Mouse (Mus musculus) small intestine, adult 10 weeks (tissue): ENCODE results near the gene Pus7. TPM values are rescaled to one million over a fixed set of nuclear protein-coding genes. Genes with fewer than 3 reads are reported as not detected.

Experiments
- polyA plus RNA-seq: library from polyadenylated mRNA; stranded (reverse); fragments of 350-450 nt; fragmentation: Illumina TruSeq; extraction: RNeasy Lipid Tissue Mini Kit (QIAGEN cat#74804); gene quantifications from one replicate; pipeline ENCODE4 v1.2.3, GENCODE M21; 2014; ENCODE audit warnings: low replicate concordance

Pus7 gene
- polyA plus RNA-seq, result 9.6 TPM

DNA sequence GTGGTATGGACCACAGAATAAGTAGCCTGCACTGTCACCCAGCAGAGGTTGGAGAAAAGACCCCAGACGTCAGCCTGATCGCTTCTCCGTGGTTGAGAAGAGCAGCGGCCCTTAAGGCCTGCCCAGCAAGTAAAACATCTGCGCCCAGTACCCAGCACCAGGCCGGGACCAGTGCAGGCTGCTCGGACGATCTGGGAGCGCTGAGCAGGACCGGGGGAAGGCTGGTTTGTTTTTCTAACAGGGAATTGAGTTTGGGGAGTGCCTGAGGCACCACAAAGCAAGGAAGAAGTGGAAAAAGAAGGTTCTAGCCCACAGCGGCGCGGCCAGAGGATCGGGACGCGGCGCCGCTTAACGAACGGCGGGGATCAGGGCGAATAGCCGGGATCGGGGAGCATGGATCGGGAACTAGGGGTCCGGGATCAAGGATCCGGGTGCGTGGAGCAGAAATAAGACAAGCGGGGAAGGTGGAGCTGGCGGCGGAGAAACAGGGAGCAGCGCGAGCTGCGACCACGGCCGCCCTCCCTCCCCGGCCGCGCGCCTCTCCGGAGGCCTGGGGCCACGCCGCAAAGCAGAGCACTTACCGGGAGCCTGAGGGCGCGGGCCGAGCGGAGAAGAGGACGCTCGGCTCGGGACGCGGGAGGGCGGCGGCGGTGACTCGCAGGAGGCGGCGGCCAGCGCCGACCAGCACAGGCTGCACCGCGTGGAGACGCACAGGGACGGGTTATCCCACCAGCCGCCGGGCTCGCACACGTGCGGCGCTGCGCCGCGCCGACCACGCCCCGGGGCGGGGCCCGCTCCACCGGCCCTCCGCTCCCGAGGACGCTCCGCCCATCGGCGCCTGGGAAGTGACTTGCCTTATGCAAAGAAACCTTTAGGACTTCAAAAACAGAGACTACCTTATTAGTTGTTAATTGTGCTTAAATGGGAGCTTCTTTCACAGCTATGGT lies at the start of gene Pus7:
Gene Pus7, minus strand, starts transcription at position 781 of the 947 bp plus-strand sequence.

GRCm38 (mm10) chr5:23787536-23788389 lies 4.3 kb upstream of the Pus7 start, which contains the start of gene Rint1:
Gene Rint1, plus strand, starts transcription at chr5:23787711.

Other genes starting within 250 kb of the Pus7 start
- 14.3 TPM for gene Srpk2, start 99.1 kb downstream of the Pus7 start, polyA plus RNA-seq
- 16.1 TPM for gene Rint1, start 4.0 kb upstream of the Pus7 start, polyA plus RNA-seq
- 36.7 TPM for gene Tomm7, start 60.5 kb upstream of the Pus7 start, polyA plus RNA-seq
- 11.1 TPM for gene Fam126a, start 247.0 kb upstream of the Pus7 start, polyA plus RNA-seq